Mouse (Mus musculus) bone marrow, adult 2 months (tissue): ENCODE measurements around the gene Sox10.

Experiments used
- CTCF ChIP-seq: fragments of 200-500 bp; IDR thresholded peaks from 2 replicates; pipeline ENCODE4 v1.5.1; 2011; ENCODE audit warnings: low read length, control low read depth; ENCODE audit not compliant: control insufficient read depth, insufficient read depth
- POLR2A ChIP-seq: fragments of 200-500 bp; IDR thresholded peaks from 2 replicates; pipeline ENCODE4 v1.6.1; 2011; ENCODE audit warnings: low read depth, mild to moderate bottlenecking, control low read depth, low read length, borderline replicate concordance; ENCODE audit not compliant: control insufficient read depth

DNA sequence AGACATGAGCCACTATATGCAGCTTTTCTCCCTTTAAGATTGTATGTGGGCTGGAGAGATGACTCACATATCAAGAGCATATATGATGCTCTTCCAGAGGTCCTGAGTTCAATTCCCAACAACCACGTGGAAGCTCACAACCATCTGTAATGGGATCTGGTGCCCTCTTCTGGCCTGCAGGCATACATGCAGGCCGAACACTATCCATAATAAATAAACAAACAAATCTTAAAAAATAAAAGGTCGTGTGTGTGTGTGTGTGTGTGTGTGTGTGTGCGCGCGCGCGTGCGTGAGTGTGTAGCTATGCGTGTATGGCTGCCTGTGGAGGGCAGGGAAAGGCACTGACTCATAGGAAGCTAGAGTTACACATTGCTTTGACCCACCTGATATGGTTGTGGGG, 25.4 kb downstream of the Sox10 start:
- TF ChIP-seq CTCF (peak; percentile 51), POLR2A (no peak)
